Mouse (Mus musculus) liver, embryonic 14.5 days (tissue): ENCODE measurements around the gene Ttc29.

ENCODE experiments used
- CTCF ChIP-seq: IDR thresholded peaks from 2 replicates; pipeline ENCODE4 v1.5.1; 2016; ENCODE audit warnings: antibody characterized with exemption, low read depth, control low read depth
- EP300 ChIP-seq: IDR thresholded peaks from 2 replicates; pipeline ENCODE4 v1.6.1; 2016; ENCODE audit warnings: antibody characterized with exemption, low read depth

GRCm38 (mm10) chr8:78427769-78428130, 214.7 kb downstream of the Ttc29 start:
- TF ChIP-seq CTCF (no peak), EP300 (no peak)
